Mouse (Mus musculus) testis, postnatal 14 days (tissue): ENCODE results near the gene Slc27a1.
"Not testable (repeated sequence)": the region's sequence is repeated elsewhere in the genome, so short reads cannot be mapped to it uniquely, and the experiment has no call there.

Source experiments
- DNase-seq: peaks from one replicate; pipeline ENCODE4 v3.0.0; 2021; ENCODE audit warnings: low spot score

Gene Slc27a1

DNA sequence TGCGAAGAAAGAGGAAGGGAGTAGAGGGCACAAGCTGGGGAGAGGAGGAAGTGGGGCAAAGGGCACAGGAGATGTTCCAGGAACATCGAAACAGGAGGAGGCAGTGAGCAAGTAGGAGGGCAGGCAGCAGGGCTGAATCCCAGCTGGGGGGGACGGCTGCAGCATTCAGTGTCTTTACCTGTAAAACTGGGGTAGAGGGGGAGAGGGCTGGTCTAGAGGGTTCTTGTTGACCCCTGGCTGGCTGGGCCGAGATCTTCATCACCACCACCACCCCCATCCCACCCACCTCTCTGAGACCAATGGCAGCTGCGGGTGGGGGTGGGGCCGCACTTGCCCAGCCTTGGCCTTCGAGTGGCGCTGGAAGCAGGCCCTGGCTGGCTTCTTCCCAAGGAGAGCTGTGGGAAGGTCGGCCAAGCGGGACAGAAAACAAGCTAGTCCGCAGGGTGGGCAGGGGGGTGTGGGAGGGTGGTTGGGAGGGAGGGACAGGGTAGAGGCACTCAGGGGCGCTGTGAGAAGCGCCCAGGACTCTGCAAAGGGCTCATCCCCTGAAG is at the start of gene Slc27a1:
Gene Slc27a1 (plus strand): TSS at position 496 of the 551 bp plus-strand sequence.
- peak; percentile 83 for DNase-seq

DNA sequence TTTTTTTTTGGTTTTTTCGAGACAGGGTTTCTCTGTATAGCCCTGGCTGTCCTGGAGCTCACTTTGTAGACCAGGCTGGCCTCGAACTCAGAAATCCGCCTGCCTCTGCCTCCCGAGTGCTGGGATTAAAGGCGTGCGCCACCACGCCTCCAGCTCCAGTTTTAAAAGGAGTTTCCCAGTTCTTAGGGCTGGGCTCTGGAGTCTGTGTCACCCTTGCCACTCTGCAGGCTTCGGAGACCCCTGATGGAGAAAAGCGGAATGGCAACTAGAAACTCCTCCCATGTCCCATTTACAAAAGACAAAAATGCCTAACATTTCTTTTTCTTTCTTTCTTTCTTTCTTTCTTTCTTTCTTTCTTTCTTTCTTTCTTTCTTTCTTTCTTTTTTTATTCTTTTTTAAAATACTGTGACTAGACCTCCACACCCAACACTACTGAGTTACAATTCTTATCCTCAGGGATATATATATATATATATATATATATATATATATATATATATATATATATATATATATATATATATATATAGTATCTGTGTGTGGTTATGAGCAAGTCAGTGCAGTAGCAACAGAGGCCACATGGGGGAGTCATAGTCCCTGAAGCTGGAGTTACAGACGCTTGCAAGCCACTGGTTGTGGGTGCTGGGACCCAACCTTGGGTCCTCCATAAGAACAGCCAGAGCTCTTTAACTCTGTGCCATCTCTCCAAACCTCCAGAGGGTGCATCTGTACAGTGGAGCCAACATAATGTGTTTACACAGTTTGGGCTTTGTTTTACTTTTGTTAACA is 49.5 kb upstream of the Slc27a1 start:
- DNase-seq, result not testable (repeated sequence)

GRCm38 (mm10) chr8:71521634-71522033 is 47.0 kb upstream of the Slc27a1 start:
- DNase-seq, result peak; percentile 87

DNA sequence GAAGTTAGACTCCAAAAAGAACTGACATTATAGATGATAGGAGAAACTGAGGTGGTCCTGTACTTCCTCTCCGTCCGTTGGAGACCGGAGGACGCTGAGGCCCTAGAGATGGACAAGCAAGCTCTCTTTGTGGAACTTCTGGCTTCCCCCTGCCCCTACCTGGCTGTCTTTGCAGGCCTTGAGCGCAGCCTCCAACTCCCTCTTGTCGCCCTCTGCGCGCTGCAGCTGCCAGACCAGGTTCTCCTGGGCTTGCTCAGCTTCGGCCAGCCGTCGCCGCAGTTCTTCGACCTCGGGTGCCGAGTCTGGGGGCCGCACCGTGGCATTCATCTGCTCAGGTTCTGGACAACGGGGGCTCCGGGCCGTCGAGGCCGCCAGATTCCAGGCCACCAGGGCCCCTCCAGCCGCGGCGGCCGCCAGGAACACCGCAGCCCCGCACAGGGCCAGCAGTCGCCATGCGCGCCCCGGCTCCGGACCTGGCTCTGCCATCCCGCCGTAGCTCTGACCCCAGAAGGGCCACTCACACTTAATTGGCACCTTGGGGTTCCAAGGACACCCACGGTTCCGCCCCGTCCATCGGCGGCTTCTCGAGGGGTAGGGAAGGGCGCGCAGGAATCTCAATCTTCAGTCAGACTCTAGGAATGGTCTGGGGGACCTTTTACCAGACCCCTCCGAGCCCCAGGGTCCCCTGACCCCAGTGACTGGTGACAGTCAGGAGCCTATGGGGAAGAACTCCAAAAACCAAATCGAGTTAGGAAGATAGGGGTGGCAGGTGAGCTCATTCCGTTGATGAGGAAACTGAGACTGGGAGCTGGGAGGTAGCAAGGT is 43.2 kb upstream of the Slc27a1 start, which contains the start of gene Ccdc194:
Gene Ccdc194 (minus strand): TSS at position 486 of the 825 bp plus-strand sequence.
- DNase-seq, result no peak

DNA sequence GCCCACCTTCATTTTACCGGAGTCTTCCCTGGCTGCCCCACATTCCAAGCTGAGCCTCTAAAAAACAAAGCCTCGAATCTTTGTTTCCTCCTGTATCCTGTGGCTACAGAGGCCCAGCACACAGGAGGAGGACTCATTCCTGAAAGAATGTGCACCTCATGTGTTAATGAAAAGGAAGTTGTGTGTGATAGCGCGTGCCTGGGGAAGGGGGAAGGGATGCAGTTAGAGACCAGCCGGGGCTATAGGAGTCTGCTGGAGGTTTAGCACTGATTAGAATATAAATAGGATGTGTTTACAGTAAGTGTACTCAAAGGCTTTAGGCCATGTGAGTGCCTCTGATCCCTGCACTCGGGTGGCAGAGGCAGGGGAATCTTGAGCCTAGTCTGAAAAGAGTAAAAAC is 42.4 kb upstream of the Slc27a1 start:
- DNase-seq, result no peak

GRCm38 (mm10) chr8:71527162-71527870 is 41.4 kb upstream of the Slc27a1 start:
- no peak for DNase-seq

DNA sequence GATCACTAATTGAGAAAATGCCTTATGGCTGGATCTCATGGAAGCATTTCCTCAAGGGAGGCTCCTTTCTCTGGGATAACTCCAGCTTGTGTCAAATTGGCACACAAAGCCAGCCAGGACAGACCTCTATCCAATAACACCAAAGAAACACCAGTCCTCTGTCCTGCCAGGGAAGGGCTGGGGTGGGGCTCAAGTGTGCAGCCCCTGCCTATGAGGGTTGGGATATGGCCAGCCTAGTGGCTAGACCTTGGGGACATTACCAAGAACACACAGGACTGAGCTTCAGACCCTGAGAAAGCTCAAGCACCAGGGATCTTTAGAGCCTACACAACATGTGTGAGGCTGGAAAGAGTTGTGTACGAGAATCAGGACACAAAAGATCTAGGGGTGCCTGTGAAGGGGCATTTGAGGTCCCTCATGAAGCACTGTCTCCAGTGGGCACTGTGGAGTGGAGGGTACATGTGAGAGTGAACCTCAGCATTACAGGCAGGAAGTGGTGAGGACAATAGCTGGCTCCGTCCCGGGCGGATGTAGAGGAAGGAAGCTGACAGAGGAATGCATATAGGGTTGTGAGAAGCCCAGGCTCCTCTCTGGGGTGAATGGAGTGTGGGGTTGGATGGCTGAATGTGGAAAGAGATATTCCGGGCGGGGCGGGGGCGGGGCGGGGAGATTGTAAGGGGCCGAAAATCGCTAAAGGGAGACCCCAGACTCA is 40.2 kb upstream of the Slc27a1 start:
- no peak for DNase-seq

DNA sequence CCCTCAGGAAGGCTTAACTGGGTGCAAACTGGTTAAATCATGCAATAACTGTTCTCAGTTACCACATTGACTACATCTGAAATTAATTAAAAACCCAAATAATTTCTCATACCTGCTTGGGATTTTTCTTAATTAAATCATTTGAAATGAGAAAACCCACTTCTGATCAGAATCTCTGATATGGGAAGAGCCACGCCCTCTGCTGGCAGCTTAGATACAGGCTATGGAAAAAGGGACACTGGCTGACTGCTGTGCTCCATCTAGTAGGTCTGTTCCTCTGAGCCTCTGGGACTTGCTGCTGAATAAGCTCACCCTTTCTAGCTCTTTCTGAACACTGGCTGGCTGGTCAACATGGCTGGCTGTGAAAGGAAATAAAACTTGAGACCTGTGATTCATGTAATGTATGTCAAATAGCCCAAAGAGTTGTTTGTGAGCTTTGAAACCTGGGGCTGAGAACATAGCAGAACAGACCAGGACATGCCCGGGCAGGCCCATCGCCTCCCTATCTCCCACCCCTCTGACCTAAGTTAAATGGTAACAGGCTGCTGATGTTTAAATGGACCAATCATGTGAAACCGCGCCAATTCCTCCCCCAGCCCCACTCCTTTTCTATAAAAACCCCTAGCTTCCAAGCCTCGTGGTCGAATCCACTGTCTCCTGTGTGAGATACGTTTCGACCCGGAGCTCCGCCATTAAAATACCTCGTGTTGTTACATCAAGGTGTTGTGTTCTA is 37.8 kb upstream of the Slc27a1 start:
- not testable (repeated sequence) for DNase-seq

GRCm38 (mm10) chr8:71534263-71534810 is 34.3 kb upstream of the Slc27a1 start:
- no peak for DNase-seq

- no peak for DNase-seq
Measured at GRCm38 (mm10) chr8:71535663-71536062, 33.0 kb upstream of the Slc27a1 start.

GRCm38 (mm10) chr8:71537028-71537867 is 31.4 kb upstream of the Slc27a1 start, which contains the start of gene Bst2:
Gene Bst2 (minus strand): TSS chr8:71537456.
- DNase-seq, result peak; percentile 86

DNA sequence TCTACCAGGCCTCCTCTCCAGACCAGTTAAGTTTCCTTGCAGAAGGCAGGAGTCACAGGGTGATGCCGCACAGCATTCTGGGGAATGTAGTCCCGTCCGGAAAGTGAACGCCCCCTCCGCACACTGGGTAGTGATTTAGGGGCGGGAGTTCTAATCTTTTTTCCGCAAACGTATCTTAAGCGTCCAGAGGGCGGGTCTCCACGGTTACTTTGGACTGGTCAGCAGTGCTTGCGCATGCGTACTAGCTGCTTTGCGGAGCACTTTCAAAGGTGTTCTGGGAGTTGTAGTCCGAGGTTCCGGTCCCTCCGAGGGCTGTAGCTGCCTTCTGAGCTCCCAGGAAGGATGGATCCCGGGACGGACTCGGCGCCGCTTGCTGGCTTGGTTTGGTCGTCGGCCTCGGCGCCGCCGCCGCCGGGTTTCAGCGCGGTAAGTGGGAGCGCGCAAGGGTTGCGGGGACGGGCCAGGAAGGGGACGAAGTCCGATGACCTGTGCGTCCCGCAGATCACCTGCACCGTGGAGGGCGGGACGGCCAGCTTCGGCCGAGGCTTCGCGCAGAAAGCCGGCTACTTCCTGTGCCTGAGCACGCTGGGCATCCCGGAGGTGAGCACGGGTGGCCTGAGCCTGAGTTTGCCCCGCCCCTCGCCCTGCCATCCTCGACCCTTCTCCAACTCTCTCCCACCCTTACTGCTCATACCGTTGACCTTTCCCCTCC is 25.9 kb upstream of the Slc27a1 start, which contains the start of gene Mvb12a:
Gene Mvb12a (plus strand): TSS at position 291 of the 712 bp plus-strand sequence.
- peak; percentile 98 for DNase-seq

- DNase-seq, result no peak
Measured at GRCm38 (mm10) chr8:71543755-71544154, 24.9 kb upstream of the Slc27a1 start.

DNA sequence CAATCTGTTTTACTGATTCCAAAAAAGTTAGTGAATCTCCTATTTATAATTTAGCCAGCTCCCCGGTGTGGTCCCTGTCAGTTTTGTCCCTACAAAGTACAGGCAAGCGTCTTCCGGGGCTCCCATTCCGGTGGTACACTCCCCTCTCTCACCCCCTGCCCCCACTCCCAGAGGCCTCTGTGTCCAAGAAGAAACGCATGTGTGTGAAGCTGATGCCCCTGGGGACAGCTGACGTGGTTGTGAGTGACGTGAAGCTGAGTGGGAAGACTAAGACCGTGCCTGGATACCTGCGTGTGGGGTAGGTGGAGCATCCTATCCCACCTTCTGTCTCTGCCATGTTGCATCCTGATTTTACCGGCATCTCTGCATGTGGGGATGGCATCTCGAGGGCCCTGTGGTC is 23.6 kb upstream of the Slc27a1 start:
- no peak for DNase-seq

DNA sequence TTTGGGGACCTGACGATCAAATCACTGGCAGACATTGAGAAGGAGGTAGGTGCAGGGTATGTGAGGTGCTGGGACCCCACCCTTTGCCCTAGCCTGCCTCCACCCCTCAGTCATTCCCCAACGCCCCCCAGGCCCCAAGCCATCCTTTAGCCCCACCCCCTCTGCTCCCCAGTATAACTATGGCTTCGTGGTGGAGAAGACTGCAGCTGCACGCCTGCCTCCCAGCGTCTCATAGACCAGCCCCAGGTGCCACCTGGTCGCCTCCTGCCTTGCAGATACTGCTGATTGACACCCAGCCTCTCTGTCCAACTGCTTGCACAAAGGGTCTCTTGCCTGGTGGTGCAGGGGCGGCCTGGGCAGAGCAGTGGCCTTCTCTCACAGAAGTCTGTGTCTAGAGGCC is 21.1 kb upstream of the Slc27a1 start:
- no peak for DNase-seq

DNA sequence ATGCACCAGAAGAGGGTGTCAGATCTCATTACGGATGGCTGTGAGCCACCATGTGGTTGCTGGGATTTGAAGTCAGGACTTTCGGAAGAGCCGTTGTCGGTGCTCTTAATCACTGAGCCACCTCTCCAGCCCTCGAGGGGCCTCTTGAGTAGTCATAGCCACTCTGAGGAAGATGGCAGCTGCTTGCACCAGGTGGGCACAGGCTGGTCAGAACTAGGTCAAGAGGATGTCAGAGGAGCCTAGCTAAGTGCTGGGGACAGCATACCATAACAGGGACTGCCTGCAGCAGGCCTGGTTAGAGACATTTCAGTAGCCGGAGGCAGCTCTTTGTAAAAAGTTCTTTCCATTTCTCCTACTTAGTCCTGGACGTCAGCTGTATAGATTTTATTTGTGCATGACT is 17.9 kb upstream of the Slc27a1 start:
- no peak for DNase-seq

DNA sequence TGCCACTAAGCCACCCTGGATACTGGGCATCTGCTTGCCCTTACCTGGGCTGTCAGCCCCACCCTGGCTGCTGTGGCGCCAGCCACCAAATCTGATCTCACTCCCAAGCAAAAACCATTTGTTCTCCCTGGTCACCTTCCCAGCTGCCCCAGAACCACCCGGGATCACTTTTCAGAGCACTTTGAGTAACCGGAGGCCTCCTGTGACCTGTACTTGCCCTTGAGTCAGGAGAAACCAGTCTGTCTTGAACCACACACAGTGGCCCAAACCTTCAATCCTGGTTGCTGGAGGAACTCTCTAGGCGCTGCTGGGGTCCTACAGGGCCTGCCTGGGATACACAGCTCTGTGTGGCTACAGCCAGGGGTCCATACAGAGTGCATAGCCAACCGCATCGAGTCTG is 15.9 kb upstream of the Slc27a1 start:
- no peak for DNase-seq

GRCm38 (mm10) chr8:71554001-71554400 is 14.7 kb upstream of the Slc27a1 start:
- no peak for DNase-seq

- no peak for DNase-seq
Measured at GRCm38 (mm10) chr8:71554644-71555043, 14.0 kb upstream of the Slc27a1 start.
